Mouse (Mus musculus) thymus, postnatal 4 days (tissue): ENCODE results near the gene Dnajb11.

Experiments used
- DNase-seq: peaks from one replicate; pipeline ENCODE4 v3.0.0; 2021

Dnajb11 gene

DNA sequence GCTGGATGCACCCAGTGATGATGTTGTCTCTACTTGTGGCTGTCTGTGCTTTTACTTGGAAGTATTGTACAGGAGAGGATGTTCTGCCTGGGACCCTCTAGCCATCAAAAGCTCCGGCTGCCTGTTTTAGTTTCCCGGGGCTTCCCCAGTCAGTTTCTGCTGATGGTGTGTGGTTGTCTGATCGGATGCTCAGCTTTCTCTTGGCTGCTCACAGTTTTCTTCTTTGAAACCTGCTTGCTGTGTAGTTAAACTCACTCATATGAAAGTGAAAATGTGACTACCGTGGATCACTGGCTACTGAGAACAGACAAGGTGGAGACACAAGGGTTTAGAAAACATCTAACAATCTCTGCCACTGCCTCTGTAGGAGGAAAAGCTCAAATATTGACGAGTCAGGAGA is 25.8 kb downstream of the Dnajb11 start:
- no peak for DNase-seq

DNA sequence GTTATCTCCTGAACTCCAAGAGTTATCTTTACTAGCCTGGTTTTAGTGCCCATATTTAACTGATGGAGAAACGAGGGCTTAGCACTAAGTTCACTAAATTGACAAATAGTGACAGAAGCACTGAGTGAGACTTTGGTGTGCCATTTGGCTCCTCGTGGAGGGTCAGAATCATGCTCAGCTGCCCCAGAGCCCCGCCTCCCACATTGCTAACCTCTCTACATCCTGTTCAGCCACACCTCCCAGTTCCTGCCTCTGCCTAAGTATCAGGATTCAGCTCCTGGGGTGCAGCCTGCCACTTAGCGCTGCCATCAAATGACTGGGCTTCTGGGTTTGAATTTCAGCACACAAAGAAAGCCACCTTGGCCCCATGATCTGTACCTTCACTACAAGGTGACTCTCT is 27.7 kb downstream of the Dnajb11 start:
- peak; percentile 25 for DNase-seq

DNA sequence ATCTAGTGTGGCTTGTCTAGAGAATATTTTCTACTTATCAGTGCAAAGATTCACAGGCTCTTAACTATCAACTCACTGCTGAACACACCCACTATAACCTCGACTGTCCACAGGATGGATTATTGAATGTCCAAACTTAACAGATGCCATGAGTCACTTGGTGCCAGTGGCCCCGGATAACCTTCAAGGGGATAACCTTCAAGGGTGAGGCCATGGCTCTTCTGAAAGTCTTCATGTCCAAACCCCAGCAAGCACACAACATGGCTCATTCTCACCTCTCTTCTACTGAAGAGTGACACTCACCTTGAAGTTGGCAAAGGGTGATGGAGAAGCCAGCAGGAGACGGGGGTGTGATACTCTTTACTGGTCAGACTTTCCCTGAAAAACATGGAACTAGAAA is 29.1 kb downstream of the Dnajb11 start:
- DNase-seq = no peak

DNA sequence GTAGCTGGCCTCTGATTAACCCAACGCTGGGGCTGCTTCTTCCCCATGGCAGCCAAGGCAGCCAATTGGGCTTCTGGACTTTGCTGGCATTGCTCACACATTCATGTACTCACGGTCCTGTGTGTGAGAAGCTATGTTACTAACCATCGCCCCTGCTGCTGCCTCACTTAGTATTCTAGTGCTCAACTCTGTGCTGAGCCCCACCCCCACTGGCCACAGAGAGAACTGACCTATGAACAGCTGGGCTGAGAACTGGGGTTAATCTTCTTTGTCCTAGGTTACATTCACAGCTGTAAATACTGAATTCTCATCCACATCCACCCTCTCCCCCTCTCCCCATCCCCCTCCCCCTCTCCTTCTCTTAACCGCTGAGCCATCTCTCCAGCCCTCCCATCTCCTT is 31.2 kb downstream of the Dnajb11 start:
- DNase-seq = no peak

DNA sequence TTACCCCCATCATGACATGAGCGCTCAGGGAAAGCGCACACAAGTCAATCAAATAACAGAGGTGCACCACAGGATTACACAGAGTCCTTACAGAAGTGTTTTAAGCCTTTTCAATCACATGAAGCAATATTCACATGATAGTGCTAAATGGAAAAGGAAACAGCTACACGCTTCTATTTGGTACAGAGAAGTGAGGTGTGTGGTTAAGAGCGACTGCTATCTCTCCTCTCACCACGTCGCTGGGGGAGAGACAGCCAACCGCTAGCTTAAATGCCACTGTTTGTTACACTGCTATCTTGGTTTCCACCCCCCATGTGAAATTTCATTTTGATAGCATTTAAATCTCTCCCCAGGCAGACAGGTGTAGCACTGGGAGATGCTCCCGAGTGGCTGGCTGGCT is 32.1 kb downstream of the Dnajb11 start:
- no peak for DNase-seq

DNA sequence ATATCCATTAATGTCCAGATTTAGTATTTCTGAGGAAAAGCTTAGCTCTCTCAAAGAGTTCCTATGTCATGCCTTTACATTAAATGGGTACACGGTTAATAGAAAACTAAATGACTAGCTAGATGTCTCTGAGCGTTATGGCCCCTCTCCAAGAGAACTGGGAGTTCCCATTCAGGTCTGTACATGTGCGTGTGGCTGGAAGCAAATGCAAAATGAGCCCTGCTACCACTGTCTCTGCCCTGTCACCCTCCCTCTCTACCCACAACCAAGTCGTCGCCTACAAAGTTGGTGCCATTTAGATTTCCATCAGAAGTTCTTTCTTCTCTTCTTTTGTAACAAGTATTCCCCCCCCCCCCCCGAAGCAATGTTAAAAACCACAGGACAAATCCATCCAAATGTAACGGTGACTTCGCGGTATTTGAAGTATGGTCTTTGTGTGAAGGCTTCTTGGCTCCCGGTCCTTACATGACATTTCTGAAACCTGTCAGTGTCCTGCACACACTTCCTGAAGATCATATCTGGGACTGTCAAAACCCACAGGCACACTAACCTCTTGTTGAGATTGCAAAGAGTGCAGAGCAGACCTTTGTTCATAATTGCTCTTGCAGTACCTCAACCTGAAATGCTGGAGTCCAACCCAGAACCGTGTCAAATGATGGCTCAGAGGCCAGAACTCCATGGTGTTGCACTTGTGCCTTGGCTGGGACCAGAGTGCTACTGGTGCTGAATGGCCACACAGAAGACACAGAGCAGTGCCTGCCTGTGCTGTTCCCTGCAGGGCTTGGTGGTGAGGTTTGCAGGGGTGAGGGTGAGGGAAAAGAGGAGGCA is 33.3 kb downstream of the Dnajb11 start, which contains the start of gene Ahsg:
Gene Ahsg (plus strand): TSS at position 595 of the 828 bp plus-strand sequence.
- no peak for DNase-seq

DNA sequence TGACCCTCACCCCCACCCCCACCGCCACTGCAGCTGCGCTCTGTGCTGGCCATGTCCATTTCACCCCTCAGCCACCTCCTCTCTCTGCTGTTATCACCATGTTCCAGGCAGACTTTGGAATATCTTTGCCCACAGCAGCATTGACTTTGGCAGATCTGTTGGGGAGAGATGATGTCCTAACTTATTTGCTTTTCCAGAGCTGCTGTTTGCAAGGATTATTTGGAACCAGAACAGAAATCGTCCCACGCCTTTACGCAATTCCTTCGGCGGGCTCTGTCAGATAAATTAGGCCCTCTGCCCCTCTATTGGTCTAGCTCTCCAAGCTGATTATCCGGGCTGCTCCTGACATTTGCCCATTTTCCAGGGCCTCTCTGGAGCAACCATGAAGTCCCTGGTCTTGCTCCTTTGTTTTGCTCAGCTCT is 34.1 kb downstream of the Dnajb11 start:
- no peak for DNase-seq

DNA sequence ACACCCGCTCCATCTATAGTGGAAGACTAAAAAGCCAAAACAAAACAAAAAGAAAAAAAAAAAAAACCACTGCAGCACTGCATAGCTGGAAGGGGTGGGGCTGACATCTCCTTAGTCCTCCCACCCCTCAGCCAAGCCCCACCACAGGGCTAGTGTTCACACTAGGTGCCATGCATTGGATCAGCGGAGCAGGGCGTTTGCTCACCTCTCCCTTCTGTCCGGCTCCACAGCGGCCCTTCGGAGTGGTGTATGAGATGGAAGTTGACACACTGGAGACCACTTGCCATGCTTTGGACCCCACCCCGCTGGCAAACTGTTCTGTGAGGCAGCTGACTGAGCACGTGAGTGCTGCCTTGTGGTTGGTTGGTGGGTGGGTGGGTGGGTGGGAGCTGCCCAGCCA is 36.5 kb downstream of the Dnajb11 start:
- DNase-seq = no peak

DNA sequence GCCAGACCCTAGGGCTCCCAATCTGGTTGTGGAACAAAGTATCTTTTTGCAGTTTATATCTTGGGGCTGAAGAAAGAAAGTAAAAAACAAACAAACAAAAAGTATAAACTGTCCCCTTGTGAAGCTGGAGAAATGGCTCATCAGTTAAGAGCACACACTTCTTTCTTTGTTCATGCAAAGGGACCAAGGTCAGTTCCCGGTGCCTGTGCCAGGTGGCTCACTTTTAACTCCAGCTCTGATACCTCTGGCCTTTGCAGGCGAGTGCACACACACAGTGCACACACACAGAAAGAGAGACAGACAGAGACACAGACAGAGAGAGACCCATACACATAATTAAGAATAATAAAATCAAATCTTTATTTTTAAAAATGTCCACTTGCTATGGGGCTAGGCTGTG is 39.0 kb downstream of the Dnajb11 start:
- DNase-seq = no peak

DNA sequence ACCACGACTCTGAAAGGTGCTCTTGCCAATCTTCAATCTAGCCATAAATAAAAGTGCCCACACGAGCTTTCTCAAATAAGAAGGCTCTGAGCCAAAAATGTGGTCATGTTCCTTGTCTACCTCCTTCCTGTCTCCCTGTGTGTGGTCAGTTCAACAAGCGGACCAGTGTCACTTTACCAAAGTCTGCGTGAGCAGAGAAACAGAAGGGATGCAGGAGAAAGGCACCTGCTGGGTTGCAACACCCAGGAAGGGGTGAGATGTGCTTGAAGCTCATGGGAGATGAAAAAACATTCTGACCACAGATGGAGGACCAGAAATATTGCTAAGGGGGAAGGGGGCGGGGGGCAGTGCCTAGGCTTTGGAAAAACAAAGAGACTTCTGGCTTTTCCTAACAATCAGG is 41.7 kb downstream of the Dnajb11 start:
- no peak for DNase-seq

DNA sequence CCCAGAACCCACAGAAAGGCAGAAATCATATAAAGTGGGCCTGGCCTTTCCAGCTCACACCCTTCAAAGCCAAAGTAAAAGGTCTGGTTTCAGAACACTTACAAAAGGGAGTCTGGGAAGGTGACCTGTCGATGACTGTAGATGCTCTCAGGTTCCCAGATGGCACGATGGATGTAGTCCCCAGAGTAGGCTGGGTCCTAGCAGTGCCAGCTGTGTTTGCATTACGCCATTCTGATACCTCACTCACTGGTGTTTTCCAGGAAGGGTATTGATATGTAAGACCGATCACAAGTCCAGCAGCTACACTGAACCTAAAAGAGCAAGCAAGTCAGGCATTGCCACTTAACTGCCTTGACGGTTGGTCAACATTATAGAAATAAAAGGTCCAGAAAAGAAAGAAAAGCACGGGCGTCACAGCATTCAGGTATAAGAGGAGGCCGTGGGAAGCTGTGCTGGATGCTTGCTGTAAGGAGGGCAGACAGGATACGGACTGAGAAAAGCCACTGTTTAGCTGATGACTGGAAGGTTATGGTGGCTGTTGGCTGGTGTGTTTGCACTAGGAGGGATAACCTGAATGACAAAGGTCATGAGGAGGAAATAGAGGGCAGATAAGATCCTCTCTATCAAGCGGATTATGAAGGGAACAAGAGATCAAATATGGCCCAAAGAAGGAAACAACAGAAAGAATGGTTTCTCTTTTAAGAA is 42.4 kb downstream of the Dnajb11 start:
- DNase-seq = no peak

DNA sequence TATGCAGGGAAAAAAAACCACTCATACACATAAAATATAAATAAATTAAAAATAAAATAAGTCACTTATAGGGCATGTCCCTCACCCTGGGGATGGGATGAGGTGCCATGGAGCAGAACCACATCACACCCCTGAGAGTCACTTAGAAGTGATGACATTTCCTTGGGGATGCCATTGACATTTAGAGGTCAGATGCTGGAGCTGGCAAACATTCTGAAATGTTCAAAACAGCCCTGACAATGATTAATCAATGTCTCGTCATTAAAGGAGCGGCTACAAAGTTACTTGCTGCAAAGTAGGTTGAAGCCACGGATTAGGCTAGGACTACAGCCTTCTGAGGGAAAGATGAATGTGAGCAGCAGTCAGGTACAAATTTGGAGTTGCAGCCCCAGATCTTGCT is 43.7 kb downstream of the Dnajb11 start:
- DNase-seq = no peak

DNA sequence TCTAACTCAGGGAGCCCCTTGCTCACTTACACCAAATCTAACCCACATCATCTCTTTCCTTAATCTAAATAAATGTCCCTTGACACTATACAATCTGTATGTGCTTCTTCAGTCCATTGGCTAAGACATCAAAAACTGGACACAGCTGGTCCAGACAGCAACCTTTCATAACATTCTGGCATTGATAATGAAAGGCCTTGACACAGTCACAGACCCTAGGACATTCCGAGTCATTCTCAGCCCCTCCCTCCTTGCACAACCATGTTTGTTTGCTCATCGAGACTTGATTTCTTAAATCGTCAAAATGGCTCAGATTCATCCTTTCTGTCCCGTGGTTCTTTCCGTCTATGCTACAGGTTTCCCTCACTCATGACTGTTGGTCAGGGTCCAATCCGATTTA is 51.6 kb downstream of the Dnajb11 start:
- no peak for DNase-seq

DNA sequence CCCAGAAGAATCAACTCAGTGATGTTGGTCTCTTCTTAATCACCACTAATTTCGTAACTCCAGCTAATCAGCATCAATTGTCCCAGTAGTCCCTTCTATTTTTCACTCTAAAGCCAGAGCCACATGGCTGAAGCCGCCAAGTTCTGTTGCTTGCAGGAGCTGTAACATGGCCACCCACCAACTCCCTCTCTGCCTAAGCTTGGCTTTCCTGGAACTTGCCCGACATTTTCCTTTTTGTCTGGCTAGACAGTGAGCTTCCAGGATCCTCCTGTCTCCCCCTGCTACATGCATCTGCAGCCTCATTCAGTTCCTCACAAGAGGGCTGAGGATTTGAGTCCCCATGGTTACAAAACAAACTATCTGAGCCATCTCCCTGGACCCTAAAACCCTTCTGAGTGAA is 54.3 kb downstream of the Dnajb11 start:
- DNase-seq = no peak

DNA sequence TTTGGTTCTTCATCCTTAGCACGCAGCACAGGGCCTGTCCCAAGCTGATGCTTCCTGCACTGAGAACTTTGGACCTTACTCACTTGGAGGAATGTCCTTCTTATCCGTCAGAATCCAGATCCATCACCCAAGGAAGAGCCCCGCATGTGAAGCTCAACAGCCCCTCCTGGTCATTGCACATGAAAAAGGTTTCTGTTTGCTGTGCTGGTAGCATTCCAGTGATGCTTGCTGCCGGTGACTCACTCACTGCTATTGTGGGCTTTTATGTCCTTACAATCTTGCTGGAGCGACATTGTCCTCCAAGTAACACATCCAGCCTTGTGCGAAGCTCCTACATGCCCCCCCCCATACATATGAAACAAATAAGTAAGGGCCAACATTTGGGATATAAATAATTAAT is 55.2 kb downstream of the Dnajb11 start:
- no peak for DNase-seq

DNA sequence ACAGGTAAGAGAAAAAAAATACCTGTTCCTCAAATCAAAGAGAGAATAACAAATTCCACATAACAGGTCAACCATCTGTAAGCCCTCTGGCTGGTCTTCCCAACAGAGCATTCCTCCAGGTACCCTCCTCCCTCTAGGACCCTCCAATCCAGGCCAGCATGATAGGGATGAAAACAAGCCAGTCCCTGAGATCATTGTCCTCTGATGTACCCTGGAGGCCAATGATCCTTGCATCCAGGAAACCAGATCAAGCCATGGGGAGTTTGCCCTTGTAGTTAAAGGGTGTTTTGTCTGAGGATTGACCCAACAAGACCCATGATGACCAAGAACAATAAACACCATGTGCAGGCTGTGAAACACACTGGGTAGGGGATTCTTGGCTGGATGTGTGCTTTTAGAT is 56.6 kb downstream of the Dnajb11 start:
- no peak for DNase-seq

DNA sequence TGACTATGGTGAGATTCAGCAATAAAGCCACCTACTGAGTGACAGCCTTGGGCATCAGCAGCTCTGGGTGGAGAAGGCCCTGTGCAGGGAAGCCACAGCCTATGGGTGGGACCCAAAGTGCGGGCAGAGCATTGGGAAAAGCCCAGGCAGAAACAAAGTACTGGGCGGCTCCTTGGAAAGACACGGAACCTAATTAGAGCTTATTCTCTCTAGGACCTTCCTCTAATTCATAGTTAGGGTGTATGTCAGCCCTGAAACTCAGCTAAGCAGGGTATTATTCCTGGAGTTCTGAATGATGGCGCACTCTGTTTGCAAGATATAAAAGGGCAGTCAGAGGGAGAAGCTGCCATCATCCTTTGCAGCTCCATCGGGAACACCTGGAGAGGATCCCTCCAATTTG is 60.4 kb downstream of the Dnajb11 start, which contains the start of gene Fetub:
Gene Fetub (plus strand): TSS at position 301 of the 400 bp plus-strand sequence.
- no peak for DNase-seq

DNA sequence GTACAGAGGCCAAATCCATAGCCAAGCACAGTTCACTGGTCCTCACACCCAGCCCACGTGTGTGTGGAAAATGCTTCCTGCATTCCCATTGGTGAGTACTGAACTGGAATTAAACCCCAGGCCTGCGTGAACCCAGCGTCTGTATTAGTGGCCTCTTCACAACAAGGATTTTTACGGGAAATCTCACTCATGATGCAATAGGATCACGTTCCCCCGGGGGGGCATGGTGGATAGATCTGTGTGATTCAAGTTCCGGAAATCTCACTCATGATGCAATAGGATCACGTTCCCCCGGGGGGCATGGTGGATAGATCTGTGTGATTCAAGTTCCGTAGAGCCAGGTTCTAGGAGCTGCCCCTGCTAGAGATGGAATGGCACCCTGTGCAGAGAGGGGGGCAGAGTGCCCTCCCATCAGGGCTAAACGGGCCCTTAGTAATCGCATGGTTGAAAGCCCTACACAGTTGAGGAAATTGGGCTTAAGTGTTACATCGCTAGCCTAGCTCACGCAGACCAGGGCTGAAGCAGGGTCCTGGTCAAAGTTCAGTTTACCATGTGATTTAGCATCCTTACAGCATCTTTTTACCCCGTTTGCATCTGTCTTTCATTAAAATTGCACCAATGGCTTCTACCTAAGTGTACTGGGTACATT is 61.1 kb downstream of the Dnajb11 start:
- DNase-seq = no peak

DNA sequence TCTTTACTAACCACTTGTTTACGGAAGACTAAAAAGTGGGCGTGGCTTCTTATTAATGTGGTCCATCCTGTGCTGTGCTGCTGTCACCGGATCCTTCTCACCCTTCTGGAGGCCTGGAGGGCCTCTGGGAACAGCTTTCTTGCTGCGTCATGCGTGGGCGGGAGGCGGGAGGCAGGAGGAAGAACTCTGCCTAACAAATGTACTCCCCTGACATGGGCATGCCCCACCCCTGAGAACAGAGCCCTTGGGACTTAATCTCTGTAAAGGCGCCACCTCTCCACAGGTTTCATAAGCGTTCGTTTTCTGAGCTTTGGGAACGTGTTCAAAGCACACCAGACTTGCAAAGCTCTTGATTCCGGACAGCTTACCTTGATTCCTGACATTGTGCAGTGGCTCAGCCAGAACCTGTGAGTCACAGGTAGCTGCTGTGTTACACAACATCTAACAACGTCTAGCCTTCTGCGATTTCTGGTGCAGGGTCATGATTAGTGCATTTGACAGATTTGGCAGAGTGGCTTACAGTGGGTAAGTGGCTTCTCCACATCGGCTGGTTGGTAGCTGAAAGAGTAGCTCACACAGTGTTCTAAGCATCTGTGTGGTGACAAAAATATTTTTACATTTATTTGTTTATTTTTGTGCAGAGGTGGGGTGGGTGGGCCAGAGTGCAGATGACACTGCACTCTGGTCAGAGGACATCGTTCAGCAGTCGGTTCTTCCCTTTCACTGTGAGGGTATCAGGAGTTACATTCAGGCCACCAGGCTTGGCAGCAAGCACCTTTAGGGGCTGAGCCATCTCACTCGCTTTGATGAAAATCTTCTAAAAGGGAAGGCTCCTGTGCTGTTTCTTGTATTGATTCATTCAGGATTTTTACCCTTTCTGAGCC is 62.6 kb downstream of the Dnajb11 start:
- peak; percentile 10 for DNase-seq

DNA sequence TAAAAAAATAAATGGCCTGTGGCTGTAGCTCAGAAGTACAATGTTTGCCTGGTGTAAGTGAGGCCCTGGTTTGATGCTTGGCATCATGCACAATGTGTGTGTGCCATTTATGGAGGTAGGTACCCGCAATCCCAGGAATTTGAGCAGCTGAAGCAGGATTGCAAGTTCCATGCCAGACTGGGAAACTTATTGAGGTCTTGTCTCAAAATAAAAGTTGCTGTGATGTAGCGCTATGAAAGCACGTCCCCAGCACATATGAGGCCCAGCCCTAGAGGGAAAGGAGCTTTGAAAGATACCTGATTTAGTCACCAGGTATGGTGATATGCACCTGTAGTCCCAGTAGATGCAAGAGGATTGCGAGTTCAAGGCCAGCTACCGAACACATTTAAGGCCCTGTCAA is 64.1 kb downstream of the Dnajb11 start:
- DNase-seq = no peak

DNA sequence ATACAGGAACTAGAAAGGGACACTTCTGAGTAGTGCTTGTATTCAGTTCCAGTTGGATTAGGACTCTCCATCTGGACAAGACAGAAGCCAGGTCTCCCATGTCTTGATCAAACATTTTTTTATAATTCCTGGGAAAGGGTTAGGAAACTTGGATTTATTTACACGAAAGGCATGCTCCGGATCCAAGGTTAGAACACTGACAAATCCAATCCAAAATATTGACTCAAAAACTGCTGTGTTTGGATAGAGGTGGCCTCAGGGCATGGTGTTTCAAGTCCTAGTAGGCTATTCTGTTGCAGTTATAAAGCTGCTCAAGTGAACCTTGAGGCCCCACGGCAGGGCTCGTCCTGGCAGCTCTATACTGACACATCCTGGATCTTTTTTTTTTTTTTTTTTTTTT is 64.8 kb downstream of the Dnajb11 start:
- no peak for DNase-seq
